Mouse (Mus musculus) CH12.LX (cell line): Measurements from ENCODE around the gene Kcnh7. TPM values are rescaled to one million over a fixed set of nuclear protein-coding genes. Genes with fewer than 3 reads are reported as not detected.

Experiments
- DNase-seq: peaks from one replicate; pipeline ENCODE4 v3.0.0-alpha.2; 2013; ENCODE audit errors: extremely low read depth
- H3K27ac ChIP-seq: 2 replicates; pipeline ENCODE4 v1.5.1; 2012; ENCODE audit warnings: low read depth, mild to moderate bottlenecking, control low read depth, moderate library complexity; ENCODE audit not compliant: insufficient read depth
- H3K27me3 ChIP-seq: replicated peaks from 2 replicates; pipeline ENCODE3; 2012; ENCODE audit warnings: inconsistent platforms
- H3K36me3 ChIP-seq, 2 experiments: replicated peaks in 1 of 2; 2 replicates each; pipeline versions ENCODE3 to v1.6.1; 2012; ENCODE audit warnings: inconsistent platforms in 1 of 2, low read length in 1 of 2, mild to moderate bottlenecking in 1 of 2, mixed read lengths in 1 of 2, moderate library complexity in 1 of 2; ENCODE audit not compliant: control insufficient read depth in 1 of 2, insufficient read depth in 1 of 2
- H3K4me1 ChIP-seq, 2 experiments: 2 replicates each; pipeline ENCODE4 v1.6.1; 2012; ENCODE audit warnings: inconsistent platforms in 1 of 2, moderate library complexity in 1 of 2; ENCODE audit not compliant: insufficient read depth in 2 of 2, control insufficient read depth in 1 of 2
- H3K4me2 ChIP-seq: 2 replicates; pipeline ENCODE4 v1.6.1; 2012; ENCODE audit warnings: low read depth, mild to moderate bottlenecking, control low read depth; ENCODE audit not compliant: poor library complexity, insufficient read depth, severe bottlenecking
- H3K4me3 ChIP-seq, 3 experiments: fragments of 150-350 bp in 1 of 3; sonication (generic) in 1 of 3; replicated peaks in 1 of 3; 2 replicates each; pipeline versions ENCODE3 to v1.5.1; 2011 to 2012; ENCODE audit warnings: low read depth in 2 of 3, low read length in 2 of 3, mild to moderate bottlenecking in 2 of 3, moderate library complexity in 2 of 3, control low read depth in 1 of 3, improper control_type of control experiment in 1 of 3, inconsistent platforms in 1 of 3, mixed read lengths in 1 of 3; ENCODE audit not compliant: poor library complexity in 1 of 3
- H3K79me2 ChIP-seq: replicated peaks from 2 replicates; pipeline ENCODE4 v1.6.1; 2012; ENCODE audit warnings: mild to moderate bottlenecking, moderate library complexity; ENCODE audit not compliant: control insufficient read depth, poor library complexity, insufficient read depth, severe bottlenecking; ENCODE audit errors: extremely low read depth
- H3K9ac ChIP-seq: 2 replicates; pipeline ENCODE4 v1.6.1; 2012; ENCODE audit warnings: low read depth, mild to moderate bottlenecking, control low read depth, moderate library complexity; ENCODE audit not compliant: insufficient read depth
- H3K9me3 ChIP-seq: replicated peaks from 2 replicates; pipeline ENCODE3; 2012; ENCODE audit warnings: low read length, inconsistent platforms, mixed read lengths
- BHLHE40 ChIP-seq: IDR thresholded peaks from 2 replicates; pipeline ENCODE4 v1.6.1; 2011; ENCODE audit warnings: mild to moderate bottlenecking, low read depth, low read length, improper control_type of control experiment
- CHD1 ChIP-seq: IDR thresholded peaks from 2 replicates; pipeline ENCODE4 v1.6.1; 2012; ENCODE audit warnings: low read depth, low read length, improper control_type of control experiment, inconsistent platforms
- E2F4 ChIP-seq: IDR thresholded peaks from 2 replicates; pipeline ENCODE4 v1.6.1; 2011; ENCODE audit warnings: low read depth, low read length, improper control_type of control experiment; ENCODE audit not compliant: insufficient replicate concordance
- ELF1 ChIP-seq: IDR thresholded peaks from 2 replicates; pipeline ENCODE4 v1.6.1; 2014; ENCODE audit warnings: low read depth, mild to moderate bottlenecking, inconsistent platforms, low read length, improper control_type of control experiment
- EP300 ChIP-seq: IDR thresholded peaks from 2 replicates; pipeline ENCODE4 v1.6.1; 2011; ENCODE audit warnings: low read length, improper control_type of control experiment
- ETS1 ChIP-seq: conservative IDR thresholded peaks from 2 replicates; pipeline ENCODE4 v1.6.1; 2012; ENCODE audit warnings: low read depth, mild to moderate bottlenecking, inconsistent platforms, low read length, improper control_type of control experiment, moderate library complexity
- GABPA ChIP-seq: IDR thresholded peaks from 2 replicates; pipeline ENCODE4 v1.6.1; 2012; ENCODE audit warnings: low read depth, low read length, improper control_type of control experiment, inconsistent platforms; ENCODE audit not compliant: insufficient replicate concordance
- JUND ChIP-seq: conservative IDR thresholded peaks from 2 replicates; pipeline ENCODE4 v1.6.1; 2011; ENCODE audit warnings: low read depth, low read length, improper control_type of control experiment
- KAT2A ChIP-seq: IDR thresholded peaks from 2 replicates; pipeline ENCODE4 v1.6.1; 2012; ENCODE audit warnings: low read length, improper control_type of control experiment, inconsistent platforms; ENCODE audit not compliant: insufficient replicate concordance
- MXI1 ChIP-seq: IDR thresholded peaks from 2 replicates; pipeline ENCODE4 v1.6.1; 2011; ENCODE audit warnings: mild to moderate bottlenecking, low read depth, low read length, improper control_type of control experiment
- MYC ChIP-seq: IDR thresholded peaks from 2 replicates; pipeline ENCODE4 v1.6.1; 2011; ENCODE audit warnings: low read depth, mild to moderate bottlenecking, improper control_type of control experiment, low read length
- POLR2AphosphoS2 ChIP-seq: IDR thresholded peaks from 2 replicates; pipeline ENCODE4 v1.6.1; 2011; ENCODE audit warnings: low read depth, low read length, improper control_type of control experiment
- RAD21 ChIP-seq: IDR thresholded peaks from 2 replicates; pipeline ENCODE4 v1.6.1; 2011; ENCODE audit warnings: low read depth, mild to moderate bottlenecking, low read length, improper control_type of control experiment, moderate library complexity
- SMC3 ChIP-seq: IDR thresholded peaks from 2 replicates; pipeline ENCODE4 v1.6.1; 2011; ENCODE audit warnings: low read depth, low read length, improper control_type of control experiment
- TCF12 ChIP-seq: IDR thresholded peaks from 2 replicates; pipeline ENCODE4 v1.6.1; 2014; ENCODE audit warnings: low read depth, mild to moderate bottlenecking, inconsistent platforms, low read length, improper control_type of control experiment
- UBTF ChIP-seq: IDR thresholded peaks from 2 replicates; pipeline ENCODE4 v1.6.1; 2012; ENCODE audit warnings: low read depth, mild to moderate bottlenecking, inconsistent platforms, low read length, improper control_type of control experiment, moderate library complexity
- ZC3H11A ChIP-seq: IDR thresholded peaks from 2 replicates; pipeline ENCODE4 v1.6.1; 2012; ENCODE audit warnings: low read depth, mild to moderate bottlenecking, inconsistent platforms, low read length, improper control_type of control experiment
- ZKSCAN1 ChIP-seq: IDR thresholded peaks from 2 replicates; pipeline ENCODE4 v1.6.1; 2012; ENCODE audit warnings: low read depth, inconsistent platforms, low read length, improper control_type of control experiment, borderline replicate concordance
- dilution Hi-C: fragments of 300-500 bp; cut with MboI; formaldehyde crosslinking; loops from 2 replicates; pipeline ENCODE4 v1.14.3; 2020; ENCODE audit warnings: low sequenced_read_pairs; ENCODE audit not compliant: extremely low pct_unique_long_range_greater_than_20kb, extremely low pct_ligation_motif_present
- in situ Hi-C: fragments of 300-500 bp; cut with MboI; formaldehyde crosslinking; loops from 3 replicates; pipeline ENCODE4 v1.14.3; 2019; ENCODE audit warnings: low sequenced_read_pairs, low pct_ligation_motif_present, low pct_unique_long_range_greater_than_20kb, mixed read lengths
- polyA plus RNA-seq: library from polyadenylated mRNA; unstranded; fragments of >175 nt; gene quantifications from 2 replicates; pipeline ENCODE4 v1.2.1, GENCODE M21; 2012; ENCODE audit warnings: low read depth; ENCODE audit not compliant: insufficient read length
- total RNA-seq, 2 experiments: library from RNA; depleted of rRNA; stranded (reverse); fragments of 300-350 nt in 1 of 2; fragments of >200 nt in 1 of 2; gene quantifications; 2 replicates each; pipeline ENCODE4 v1.2.3; 2012 to 2014

Kcnh7 gene
- total and polyA plus RNA-seq, 3 experiments = 0.10 TPM; not detected in 2

DNA sequence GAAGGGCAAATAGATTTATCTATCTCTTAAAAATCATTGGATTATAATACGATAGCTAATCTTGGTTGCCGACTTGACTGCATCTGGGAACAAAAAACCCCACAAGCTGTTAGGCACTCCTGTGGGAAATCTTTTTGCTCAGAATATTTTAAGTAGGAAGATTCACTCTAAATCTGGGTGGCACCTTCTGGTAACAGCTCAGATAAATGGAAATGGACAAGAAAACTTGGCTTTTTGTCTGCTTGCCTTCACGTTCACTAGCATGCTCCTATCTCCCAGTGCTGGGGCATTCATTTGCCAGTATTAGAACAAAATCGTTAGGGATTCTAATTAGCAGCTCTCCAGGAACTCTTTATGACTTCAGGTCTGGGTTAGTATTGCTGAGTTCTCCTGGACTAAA, 260.3 kb downstream of the Kcnh7 start:
- H3K36me3 ChIP-seq = no peaks in the 10 kb centered on the region
- dilution Hi-C loops (no loop called here), in situ Hi-C loops (no loop called here)
- no peaks in the 10 kb centered on the region for H3K79me2 ChIP-seq
- no peaks in the 10 kb centered on the region for H3K9me3 ChIP-seq
- no peak for TF ChIP-seq UBTF
- TF ChIP-seq E2F4 = no peak
- TF ChIP-seq JUND = no peak
- no peak for TF ChIP-seq BHLHE40
- TF ChIP-seq ETS1 = no peak
- no peak for TF ChIP-seq GABPA
- no peaks in the 10 kb centered on the region for H3K27me3 ChIP-seq
- H3K9ac ChIP-seq = no peak overlapping the region
- H3K4me3 ChIP-seq = no peak overlapping the region
- H3K4me1 ChIP-seq = peaks cover 0 to 3% of the 10 kb centered on the region in 2 experiments; a peak in 1 of 4 replicates
- no peak overlapping the region for H3K27ac ChIP-seq
- no peak overlapping the region for H3K4me2 ChIP-seq
- no peak for DNase-seq

DNA sequence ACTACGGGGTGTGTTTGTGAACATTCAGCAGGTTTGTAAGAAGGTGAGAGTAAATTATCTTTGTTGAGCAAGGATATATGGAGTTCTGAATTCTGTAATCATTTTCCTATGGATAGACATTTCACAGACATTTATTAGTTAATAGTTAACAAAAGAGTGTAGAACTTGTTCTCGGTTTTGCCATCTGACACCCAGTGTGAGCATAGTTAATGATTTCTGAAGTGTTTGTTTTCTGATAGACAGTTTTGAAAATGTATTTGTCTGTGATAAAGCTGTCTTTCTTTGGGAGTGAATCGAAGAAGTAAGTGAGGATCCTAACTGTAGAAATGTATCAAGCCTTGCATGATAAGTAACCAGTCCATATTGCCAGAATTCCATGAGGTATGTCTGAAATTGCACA, 276.4 kb downstream of the Kcnh7 start:
- H3K9ac ChIP-seq = no peak overlapping the region
- no peak for DNase-seq
- no peaks in the 10 kb centered on the region for H3K9me3 ChIP-seq
- no peaks in the 10 kb centered on the region for H3K4me1 ChIP-seq
- no peaks in the 10 kb centered on the region for H3K27me3 ChIP-seq
- dilution Hi-C loops (no loop called here), in situ Hi-C loops (no loop called here)
- no peak overlapping the region for H3K27ac ChIP-seq
- no peak overlapping the region for H3K4me3 ChIP-seq
- H3K79me2 ChIP-seq = no peaks in the 10 kb centered on the region
- H3K36me3 ChIP-seq = no peaks in the 10 kb centered on the region
- TF ChIP-seq EP300 = no peak
- no peak for TF ChIP-seq MXI1
- no peak for TF ChIP-seq ZKSCAN1
- no peak for TF ChIP-seq UBTF
- TF ChIP-seq CHD1 = no peak
- TF ChIP-seq ZC3H11A = no peak
- no peak for TF ChIP-seq SMC3
- TF ChIP-seq RAD21 = no peak
- no peak for TF ChIP-seq JUND
- TF ChIP-seq MYC = no peak
- TF ChIP-seq POLR2AphosphoS2 = no peak
- no peak for TF ChIP-seq KAT2A
- TF ChIP-seq TCF12 = no peak
- no peak for TF ChIP-seq ELF1
- no peak overlapping the region for H3K4me2 ChIP-seq
